Mouse (Mus musculus): ENCODE data around the gene Magohb. TPM values are rescaled to one million over a fixed set of nuclear protein-coding genes. Genes with fewer than 3 reads are reported as not detected.

The Magohb gene
- polyA plus RNA-seq (2017; shearing (Covaris generic)), result 22.6 TPM

DNA sequence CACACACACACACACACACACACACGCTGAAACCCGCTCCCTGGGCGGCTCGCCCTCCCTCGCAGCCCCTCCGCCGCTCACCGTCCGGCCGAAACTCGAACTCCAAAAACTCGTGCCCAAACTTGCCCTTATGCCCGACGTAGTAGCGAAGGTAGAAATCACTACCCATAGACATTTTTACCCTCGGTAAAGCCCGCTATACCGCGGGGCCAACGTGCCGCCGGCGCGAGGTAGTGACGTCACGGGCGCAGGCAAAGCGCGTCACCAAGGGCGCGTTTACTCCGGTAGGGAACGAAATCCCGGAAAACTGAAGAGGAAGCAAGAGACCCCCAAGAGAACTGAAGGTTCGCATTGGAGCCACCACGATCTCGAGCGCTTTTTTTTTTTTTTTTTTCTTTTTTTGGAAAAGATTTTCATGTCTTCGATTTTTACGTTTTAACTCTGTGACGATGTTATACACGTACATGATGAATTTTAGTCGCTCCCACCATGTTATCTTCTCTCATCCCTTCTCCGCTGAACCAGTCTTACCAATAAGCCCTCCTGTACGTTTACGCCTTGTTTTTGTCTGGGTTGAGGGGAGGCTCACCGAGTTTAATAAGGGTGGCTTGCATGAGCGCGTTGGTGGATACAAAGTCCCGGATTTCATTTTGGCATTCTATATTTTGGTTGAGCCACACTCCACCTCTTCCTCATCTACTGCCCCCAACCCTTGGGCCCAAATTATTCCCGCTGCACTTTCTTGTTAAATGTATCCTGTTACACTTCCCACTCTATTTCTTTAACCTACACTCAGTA, at the start of gene Magohb:
TSS of gene Magohb (minus strand) at position 254 of the 798 bp plus-strand sequence.

DNA sequence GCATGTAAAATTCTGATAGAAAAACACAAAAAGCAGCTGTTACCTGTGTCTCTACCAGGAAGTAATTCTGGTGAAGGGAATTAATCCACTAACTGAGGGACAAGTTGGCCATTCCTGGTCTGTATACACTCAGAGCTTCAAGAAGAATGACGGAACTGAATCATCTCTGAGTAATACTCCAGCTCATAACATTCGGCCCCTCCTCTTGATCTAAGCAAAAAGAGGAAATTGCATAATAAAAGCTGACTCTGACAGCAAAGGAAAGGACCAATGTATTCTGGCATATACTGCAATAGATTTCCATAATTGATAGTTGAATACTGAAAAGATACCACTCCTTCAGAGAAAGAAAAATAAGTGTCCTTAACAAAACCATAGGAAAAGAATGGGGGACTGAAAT, 45.8 kb downstream of the Magohb start, which contains the start of gene Klra2:
TSS of gene Klra2 (minus strand) at position 157 of the 400 bp plus-strand sequence.

Other genes starting within 250 kb of the Magohb start
- 0.26 TPM for gene Klra2, start 45.9 kb downstream of the Magohb start, polyA plus RNA-seq (2017; shearing (Covaris generic))
- not detected for gene Styk1, start 60.4 kb upstream of the Magohb start, polyA plus RNA-seq (2017; shearing (Covaris generic))
- 8.9 TPM for gene Ybx3, start 95.2 kb upstream of the Magohb start, polyA plus RNA-seq (2017; shearing (Covaris generic))
- gene 5430401F13Rik, start 193.2 kb upstream of the Magohb start, polyA plus RNA-seq (2017; shearing (Covaris generic)), result not detected
- gene Gm6619, start 193.2 kb upstream of the Magohb start, polyA plus RNA-seq (2017; shearing (Covaris generic)), result not detected